Mouse (Mus musculus) MEL (cell line): Measurements from ENCODE around the gene Arfip1. TPM values are rescaled to one million over a fixed set of nuclear protein-coding genes. Genes with fewer than 3 reads are reported as not detected.

Source experiments
- DNase-seq: peaks from one replicate; pipeline ENCODE4 v3.0.0; 2011; ENCODE audit warnings: low read depth, low spot score
- H3K27ac ChIP-seq: 2 replicates; pipeline ENCODE4 v1.5.1; 2012; ENCODE audit warnings: low read depth, mild to moderate bottlenecking, control low read depth, low read length, moderate library complexity; ENCODE audit not compliant: control insufficient read depth
- H3K27me3 ChIP-seq, 2 experiments: fragments of 150-350 bp in 1 of 2; sonication (generic) in 1 of 2; 2 replicates each; pipeline ENCODE4 v1.6.1; 2012; ENCODE audit warnings: low read length in 2 of 2, mild to moderate bottlenecking in 2 of 2, improper control_type of control experiment in 1 of 2, moderate library complexity in 1 of 2; ENCODE audit not compliant: insufficient read depth in 2 of 2, control insufficient read depth in 1 of 2
- H3K36me3 ChIP-seq, 2 experiments: 2 replicates each; pipeline ENCODE4 v1.6.1; 2012 to 2014; ENCODE audit warnings: low read length in 2 of 2, improper control_type of control experiment in 1 of 2, inconsistent platforms in 1 of 2, mild to moderate bottlenecking in 1 of 2; ENCODE audit not compliant: insufficient read depth in 2 of 2, control insufficient read depth in 1 of 2
- H3K4me1 ChIP-seq, 2 experiments: fragments of 150-350 bp in 1 of 2; sonication (generic) in 1 of 2; 2 replicates each; pipeline ENCODE4 v1.6.1; 2012; ENCODE audit warnings: low read length in 2 of 2, improper control_type of control experiment in 1 of 2, mild to moderate bottlenecking in 1 of 2; ENCODE audit not compliant: insufficient read depth in 2 of 2, control insufficient read depth in 1 of 2
- H3K4me3 ChIP-seq, 2 experiments: fragments of 150-350 bp in 1 of 2; sonication (generic) in 1 of 2; 2 replicates each; pipeline ENCODE4 v1.5.1; 2012; ENCODE audit warnings: low read depth in 2 of 2, low read length in 2 of 2, mild to moderate bottlenecking in 2 of 2, moderate library complexity in 2 of 2, control low read depth in 1 of 2, improper control_type of control experiment in 1 of 2; ENCODE audit not compliant: control insufficient read depth in 1 of 2, insufficient read depth in 1 of 2
- H3K79me2 ChIP-seq: 2 replicates; pipeline ENCODE4 v1.6.1; 2012; ENCODE audit warnings: mild to moderate bottlenecking, low read length, moderate library complexity; ENCODE audit not compliant: control insufficient read depth, poor library complexity, insufficient read depth
- H3K9ac ChIP-seq: 2 replicates; pipeline ENCODE4 v1.6.1; 2012; ENCODE audit warnings: low read depth, mild to moderate bottlenecking, control low read depth, low read length, moderate library complexity; ENCODE audit not compliant: control insufficient read depth, poor library complexity, severe bottlenecking
- H3K9me3 ChIP-seq: fragments of 150-350 bp; sonication (generic); replicated peaks from 2 replicates; pipeline ENCODE4 v1.6.1; 2012; ENCODE audit warnings: mild to moderate bottlenecking, low read length, improper control_type of control experiment, moderate library complexity; ENCODE audit not compliant: insufficient read depth
- BHLHE40 ChIP-seq: IDR thresholded peaks from 2 replicates; pipeline ENCODE4 v1.6.1; 2012; ENCODE audit warnings: low read depth, mild to moderate bottlenecking, inconsistent platforms, low read length, improper control_type of control experiment, borderline replicate concordance
- CHD1 ChIP-seq: IDR thresholded peaks from 2 replicates; pipeline ENCODE4 v1.6.1; 2012; ENCODE audit warnings: low read depth, mild to moderate bottlenecking, inconsistent platforms, low read length, improper control_type of control experiment
- CHD2 ChIP-seq: IDR thresholded peaks from 2 replicates; pipeline ENCODE4 v1.6.1; 2011; ENCODE audit warnings: low read length, improper control_type of control experiment
- CTCF ChIP-seq, 3 experiments: IDR thresholded peaks in 2 of 3; conservative IDR thresholded peaks in 1 of 3; 2 replicates each; pipeline ENCODE4 v1.5.1; 2011 to 2012; ENCODE audit warnings: low read length in 3 of 3, low read depth in 2 of 3, mild to moderate bottlenecking in 2 of 3, improper control_type of control experiment in 1 of 3, inconsistent platforms in 1 of 3, mixed read lengths in 1 of 3, moderate library complexity in 1 of 3; ENCODE audit not compliant: control insufficient read depth in 1 of 3, insufficient read depth in 1 of 3, poor library complexity in 1 of 3, severe bottlenecking in 1 of 3
- E2F4 ChIP-seq: IDR thresholded peaks from 2 replicates; pipeline ENCODE4 v1.6.1; 2011; ENCODE audit warnings: low read depth, low read length, improper control_type of control experiment, borderline replicate concordance
- ELF1 ChIP-seq: IDR thresholded peaks from 2 replicates; pipeline ENCODE4 v1.6.1; 2014; ENCODE audit warnings: low read depth, mild to moderate bottlenecking, inconsistent platforms, low read length, improper control_type of control experiment, moderate library complexity
- EP300 ChIP-seq, 2 experiments: IDR thresholded peaks; 2 replicates each; pipeline ENCODE4 v1.6.1; 2011; ENCODE audit warnings: improper control_type of control experiment in 2 of 2, low read length in 2 of 2, low read depth in 1 of 2, mild to moderate bottlenecking in 1 of 2
- ETS1 ChIP-seq: IDR thresholded peaks from 2 replicates; pipeline ENCODE4 v1.6.1; 2012; ENCODE audit warnings: low read depth, mild to moderate bottlenecking, inconsistent platforms, low read length, improper control_type of control experiment, moderate library complexity
- GABPA ChIP-seq: IDR thresholded peaks from 2 replicates; pipeline ENCODE4 v1.6.1; 2012; ENCODE audit warnings: low read depth, mild to moderate bottlenecking, inconsistent platforms, low read length, improper control_type of control experiment, moderate library complexity
- JUND ChIP-seq: IDR thresholded peaks from 2 replicates; pipeline ENCODE4 v1.6.1; 2011; ENCODE audit warnings: low read depth, mild to moderate bottlenecking, improper control_type of control experiment, low read length
- KAT2A ChIP-seq: conservative IDR thresholded peaks from 2 replicates; pipeline ENCODE4 v1.6.1; 2012; ENCODE audit warnings: low read depth, low read length, improper control_type of control experiment, inconsistent platforms
- MAFK ChIP-seq: IDR thresholded peaks from 2 replicates; pipeline ENCODE4 v1.6.1; 2011; ENCODE audit warnings: low read depth, mild to moderate bottlenecking, low read length, improper control_type of control experiment, borderline replicate concordance
- MAX ChIP-seq: IDR thresholded peaks from 2 replicates; pipeline ENCODE4 v1.6.1; 2011; ENCODE audit warnings: low read length, improper control_type of control experiment
- MAZ ChIP-seq: IDR thresholded peaks from 2 replicates; pipeline ENCODE4 v1.6.1; 2012; ENCODE audit warnings: low read depth, mild to moderate bottlenecking, inconsistent platforms, low read length, improper control_type of control experiment
- MEF2A ChIP-seq: IDR thresholded peaks from 2 replicates; pipeline ENCODE4 v1.6.1; 2014; ENCODE audit warnings: low read depth, mild to moderate bottlenecking, inconsistent platforms, low read length, improper control_type of control experiment; ENCODE audit not compliant: poor library complexity, insufficient replicate concordance, severe bottlenecking; ENCODE audit errors: extremely low read depth
- MXI1 ChIP-seq: IDR thresholded peaks from 2 replicates; pipeline ENCODE4 v1.6.1; 2011; ENCODE audit warnings: mild to moderate bottlenecking, low read depth, low read length, improper control_type of control experiment
- MYB ChIP-seq: IDR thresholded peaks from 2 replicates; pipeline ENCODE4 v1.6.1; 2011; ENCODE audit warnings: mild to moderate bottlenecking, low read depth, low read length, improper control_type of control experiment
- MYC ChIP-seq: IDR thresholded peaks from 2 replicates; pipeline ENCODE4 v1.6.1; 2011; ENCODE audit warnings: low read depth, mild to moderate bottlenecking, low read length, improper control_type of control experiment, moderate library complexity
- NELFE ChIP-seq: IDR thresholded peaks from 2 replicates; pipeline ENCODE4 v1.6.1; 2011; ENCODE audit warnings: low read depth, low read length, improper control_type of control experiment
- NRF1 ChIP-seq: IDR thresholded peaks from 2 replicates; pipeline ENCODE4 v1.6.1; 2014; ENCODE audit warnings: low read depth, mild to moderate bottlenecking, inconsistent platforms, low read length, improper control_type of control experiment, moderate library complexity; ENCODE audit not compliant: poor library complexity, insufficient read depth, severe bottlenecking
- POLR2A ChIP-seq, 2 experiments: IDR thresholded peaks; 2 replicates each; pipeline ENCODE4 v1.6.1; 2011 to 2012; ENCODE audit warnings: low read length in 2 of 2, mild to moderate bottlenecking in 2 of 2, control low read depth in 1 of 2, improper control_type of control experiment in 1 of 2, low read depth in 1 of 2, moderate library complexity in 1 of 2; ENCODE audit not compliant: control insufficient read depth in 1 of 2, insufficient read depth in 1 of 2, poor library complexity in 1 of 2
- POLR2AphosphoS2 ChIP-seq: IDR thresholded peaks from 2 replicates; pipeline ENCODE4 v1.6.1; 2011; ENCODE audit warnings: low read length, improper control_type of control experiment
- POLR2AphosphoS5 ChIP-seq: IDR thresholded peaks from 2 replicates; pipeline ENCODE4 v1.6.1; 2012; ENCODE audit warnings: low read depth, borderline replicate concordance, mild to moderate bottlenecking, inconsistent platforms, low read length, moderate library complexity, mixed read lengths
- RAD21 ChIP-seq: IDR thresholded peaks from 2 replicates; pipeline ENCODE4 v1.6.1; 2011; ENCODE audit warnings: mild to moderate bottlenecking, low read depth, low read length, improper control_type of control experiment
- RCOR1 ChIP-seq: IDR thresholded peaks from 2 replicates; pipeline ENCODE4 v1.6.1; 2012; ENCODE audit warnings: low read depth, mild to moderate bottlenecking, inconsistent platforms, low read length, improper control_type of control experiment
- SIN3A ChIP-seq: IDR thresholded peaks from 2 replicates; pipeline ENCODE4 v1.6.1; 2012; ENCODE audit warnings: low read length, improper control_type of control experiment, inconsistent platforms
- SMC3 ChIP-seq: IDR thresholded peaks from 2 replicates; pipeline ENCODE4 v1.6.1; 2011; ENCODE audit warnings: low read depth, low read length, improper control_type of control experiment
- TAL1 ChIP-seq: IDR thresholded peaks from 2 replicates; pipeline ENCODE4 v1.6.1; 2012; ENCODE audit warnings: mild to moderate bottlenecking, inconsistent platforms, low read length, moderate library complexity, mixed read lengths
- TBP ChIP-seq: IDR thresholded peaks from 2 replicates; pipeline ENCODE4 v1.8.0; 2011; ENCODE audit warnings: low read depth, low read length, improper control_type of control experiment
- TCF12 ChIP-seq: IDR thresholded peaks from 2 replicates; pipeline ENCODE4 v1.6.1; 2014; ENCODE audit warnings: low read depth, mild to moderate bottlenecking, inconsistent platforms, low read length, improper control_type of control experiment, moderate library complexity
- UBTF ChIP-seq: IDR thresholded peaks from 2 replicates; pipeline ENCODE4 v1.6.1; 2012; ENCODE audit warnings: low read depth, mild to moderate bottlenecking, inconsistent platforms, low read length, improper control_type of control experiment, moderate library complexity, borderline replicate concordance; ENCODE audit not compliant: insufficient read depth
- USF1 ChIP-seq: IDR thresholded peaks from 2 replicates; pipeline ENCODE4 v1.6.1; 2014; ENCODE audit warnings: low read depth, mild to moderate bottlenecking, inconsistent platforms, low read length, improper control_type of control experiment, moderate library complexity
- ZC3H11A ChIP-seq: IDR thresholded peaks from 2 replicates; pipeline ENCODE4 v1.6.1; 2012; ENCODE audit warnings: low read depth, mild to moderate bottlenecking, inconsistent platforms, low read length, improper control_type of control experiment
- ZKSCAN1 ChIP-seq: IDR thresholded peaks from 2 replicates; pipeline ENCODE4 v1.6.1; 2012; ENCODE audit warnings: low read depth, mild to moderate bottlenecking, inconsistent platforms, low read length, improper control_type of control experiment, moderate library complexity
- ZMIZ1 ChIP-seq: IDR thresholded peaks from 2 replicates; pipeline ENCODE4 v1.6.1; 2012; ENCODE audit warnings: low read depth, mild to moderate bottlenecking, inconsistent platforms, low read length, improper control_type of control experiment, moderate library complexity
- ZNF384 ChIP-seq: IDR thresholded peaks from 2 replicates; pipeline ENCODE4 v1.6.1; 2012; ENCODE audit warnings: low read depth, mild to moderate bottlenecking, inconsistent platforms, low read length, improper control_type of control experiment
- polyA plus RNA-seq, 2 experiments: library from polyadenylated mRNA; stranded (reverse) in 1 of 2; unstranded in 1 of 2; fragments of >175 nt in 1 of 2; fragments of >200 nt in 1 of 2; gene quantifications; 2 replicates each; pipeline versions ENCODE4 v1.2.1 to v1.2.4; 2012; ENCODE audit warnings: low replicate concordance in 2 of 2, low read depth in 1 of 2; ENCODE audit not compliant: insufficient read length in 2 of 2, insufficient read depth in 1 of 2, missing spikeins in 1 of 2
- total RNA-seq: library from RNA; depleted of rRNA; stranded (reverse); fragments of 300-350 nt; gene quantifications from 2 replicates; pipeline ENCODE4 v1.2.3, GENCODE M21; 2012

Arfip1 gene
- total and polyA plus RNA-seq, 3 experiments: 12.5 to 15.4 TPM; not detected in 1

DNA sequence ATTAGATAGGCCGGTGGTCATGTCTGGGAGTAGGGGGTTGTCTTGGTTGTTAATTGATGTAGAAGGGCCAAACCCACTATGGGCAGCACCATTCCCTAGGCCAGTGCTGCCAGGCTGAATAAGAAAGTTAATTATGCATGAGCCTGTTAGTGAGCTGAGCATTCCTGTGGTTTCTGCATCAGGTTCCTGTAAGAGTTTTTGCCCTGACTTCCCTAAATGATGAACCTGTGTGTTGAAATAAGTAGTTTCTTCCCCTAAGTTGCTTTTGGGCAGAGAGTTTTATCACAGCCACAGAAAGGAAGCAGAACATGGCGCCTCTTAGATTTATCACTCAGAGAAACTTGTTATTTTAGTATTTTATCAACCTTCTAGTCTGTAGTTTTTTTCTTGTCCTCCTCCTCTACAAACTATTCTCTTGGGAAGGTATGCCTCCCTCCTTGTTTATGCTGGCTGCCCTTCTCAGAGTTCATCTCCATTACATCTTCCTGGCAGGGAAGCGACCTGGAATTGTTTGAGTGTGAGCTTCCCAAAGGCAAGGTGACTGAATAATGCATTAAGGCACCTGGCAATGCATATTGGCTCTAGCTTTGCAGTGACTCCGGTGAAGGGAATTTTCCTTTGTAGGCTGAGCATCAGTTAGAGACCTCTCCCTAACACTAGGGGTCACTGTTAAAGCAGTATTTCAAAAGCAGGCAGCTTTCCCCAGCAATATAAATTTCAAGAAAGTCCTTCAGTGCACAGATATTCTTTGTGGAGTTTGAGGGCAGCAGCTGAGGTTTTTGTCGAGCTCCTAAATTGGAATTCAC lies 32.8 kb upstream of the Arfip1 start:
- no peaks in the 10 kb centered on the region for H3K27me3 ChIP-seq
- H3K9me3 ChIP-seq: no peaks in the 10 kb centered on the region
- peak overlapping the region; percentile 42; the same call in 1 of the 2 replicates for H3K27ac ChIP-seq
- peaks cover 0 to 13% of the 10 kb centered on the region in 2 experiments; a peak in 2 of 4 replicates for H3K36me3 ChIP-seq
- peak; percentile 80 for DNase-seq
- no peak overlapping the region for H3K9ac ChIP-seq
- no peak overlapping the region for H3K4me3 ChIP-seq
- H3K4me1 ChIP-seq: peaks cover 0 to 23% of the 10 kb centered on the region in 2 experiments; a peak in 2 of 4 replicates
- H3K79me2 ChIP-seq: no peaks in the 10 kb centered on the region
- TF ChIP-seq USF1: no peak
- TF ChIP-seq SIN3A: no peak; the same call in 1 of the 2 replicates
- TF ChIP-seq POLR2A (IDR thresholded peaks at IDR 0.05; ENCODE audit: control insufficient read depth in 1 of 2, insufficient read depth in 1 of 2, low read depth in 1 of 2, low read length in 2 of 2, poor library complexity in 1 of 2): no peak
- peak; percentile 16 to 73 (median 68); a peak in 4 of 6 replicates for TF ChIP-seq CTCF (IDR thresholded peaks at IDR 0.05 in 2 of 3, conservative IDR thresholded peaks at IDR 0.05 in 1 of 3; ENCODE audit: control insufficient read depth in 1 of 3, insufficient read depth in 1 of 3, low read depth in 2 of 3, low read length in 3 of 3, poor library complexity in 1 of 3, severe bottlenecking in 1 of 3)
- TF ChIP-seq NELFE: no peak
- TF ChIP-seq CHD2: no peak
- peak; percentile 71; the same call in 1 of the 2 replicates for TF ChIP-seq RCOR1
- no peak for TF ChIP-seq JUND
- TF ChIP-seq UBTF: no peak
- TF ChIP-seq ZKSCAN1: no peak
- peak; percentile 54; the same call in 1 of the 2 replicates for TF ChIP-seq ZNF384
- TF ChIP-seq TAL1: peak; percentile 13; the same call in 1 of the 2 replicates
- peak; percentile 55 to 74 for TF ChIP-seq EP300 (IDR thresholded peaks at IDR 0.05; ENCODE audit: low read depth in 1 of 2, low read length in 2 of 2)
- no peak for TF ChIP-seq CHD1
- TF ChIP-seq SMC3: peak; percentile 65
- peak; percentile 81 for TF ChIP-seq RAD21
- TF ChIP-seq KAT2A: no peak
- no peak for TF ChIP-seq GABPA
- TF ChIP-seq POLR2AphosphoS5: no peak
- TF ChIP-seq TCF12: peak; percentile 18; the same call in 1 of the 2 replicates
- peak; percentile 10; the same call in 1 of the 2 replicates for TF ChIP-seq BHLHE40
- TF ChIP-seq ETS1: peak; percentile 30; the same call in 1 of the 2 replicates
- TF ChIP-seq MXI1: no peak
- no peak for TF ChIP-seq NRF1
- TF ChIP-seq E2F4: no peak
- TF ChIP-seq MAX: no peak
- no peak for TF ChIP-seq MYB
- no peak for TF ChIP-seq TBP
- no peak for TF ChIP-seq POLR2AphosphoS2
- TF ChIP-seq ZC3H11A: peak; percentile 72
- TF ChIP-seq MAZ: no peak
- no peak for TF ChIP-seq MAFK
- no peak for TF ChIP-seq ELF1
- TF ChIP-seq MEF2A: no peak
- no peak for TF ChIP-seq ZMIZ1
- no peak for TF ChIP-seq MYC
